Mouse (Mus musculus) liver, embryonic 14.5 days (tissue): Measurements from ENCODE around the gene Jmjd4.

Experiments used
- CTCF ChIP-seq: IDR thresholded peaks from 2 replicates; pipeline ENCODE4 v1.5.1; 2016; ENCODE audit warnings: antibody characterized with exemption, low read depth, control low read depth
- EP300 ChIP-seq: IDR thresholded peaks from 2 replicates; pipeline ENCODE4 v1.6.1; 2016; ENCODE audit warnings: antibody characterized with exemption, low read depth

- TF ChIP-seq CTCF (no peak), EP300 (no peak)
Measured at GRCm38 (mm10) chr11:59400876-59401275, 49.0 kb upstream of the Jmjd4 start.
